Mouse (Mus musculus) bone marrow, adult 2 months (tissue): ENCODE data around the gene Tor1a. TPM values are rescaled to one million over a fixed set of nuclear protein-coding genes. Genes with fewer than 3 reads are reported as not detected.

Experiments used
- H3K27ac ChIP-seq: fragments of 200-500 bp; 2 replicates; pipeline ENCODE4 v1.5.1; 2012; ENCODE audit warnings: low read depth, mild to moderate bottlenecking, control low read depth, inconsistent platforms, low read length; ENCODE audit not compliant: control insufficient read depth, poor library complexity, insufficient read depth
- H3K4me1 ChIP-seq: fragments of 200-500 bp; 2 replicates; pipeline ENCODE4 v1.6.1; 2011; ENCODE audit warnings: low read length; ENCODE audit not compliant: control insufficient read depth, insufficient read depth
- H3K4me3 ChIP-seq: fragments of 200-500 bp; replicated peaks from 2 replicates; pipeline ENCODE3; 2011; ENCODE audit warnings: mild to moderate bottlenecking, low read depth, low read length, control low read depth; ENCODE audit not compliant: control insufficient read depth
- CTCF ChIP-seq: fragments of 200-500 bp; IDR thresholded peaks from 2 replicates; pipeline ENCODE4 v1.5.1; 2011; ENCODE audit warnings: low read length, control low read depth; ENCODE audit not compliant: control insufficient read depth, insufficient read depth
- POLR2A ChIP-seq: fragments of 200-500 bp; IDR thresholded peaks from 2 replicates; pipeline ENCODE4 v1.6.1; 2011; ENCODE audit warnings: low read depth, mild to moderate bottlenecking, control low read depth, low read length, borderline replicate concordance; ENCODE audit not compliant: control insufficient read depth
- WGBS: fragments of 180-500 bp; shearing (Covaris S2); methylation state at CpG from one replicate; pipeline ENCODE4 v1.1.7; 2018; 5-methylcytosine and 5-hydroxymethylcytosine counted together
- polyA plus RNA-seq: library from polyadenylated mRNA; stranded (reverse); fragments of >200 nt; gene quantifications from 2 replicates; pipeline ENCODE4 v1.2.4, GENCODE M21; 2011; ENCODE audit warnings: low replicate concordance; ENCODE audit not compliant: missing spikeins, insufficient read depth, insufficient read length

Gene Tor1a
- polyA plus RNA-seq, 1 experiment: 35.0 TPM

DNA sequence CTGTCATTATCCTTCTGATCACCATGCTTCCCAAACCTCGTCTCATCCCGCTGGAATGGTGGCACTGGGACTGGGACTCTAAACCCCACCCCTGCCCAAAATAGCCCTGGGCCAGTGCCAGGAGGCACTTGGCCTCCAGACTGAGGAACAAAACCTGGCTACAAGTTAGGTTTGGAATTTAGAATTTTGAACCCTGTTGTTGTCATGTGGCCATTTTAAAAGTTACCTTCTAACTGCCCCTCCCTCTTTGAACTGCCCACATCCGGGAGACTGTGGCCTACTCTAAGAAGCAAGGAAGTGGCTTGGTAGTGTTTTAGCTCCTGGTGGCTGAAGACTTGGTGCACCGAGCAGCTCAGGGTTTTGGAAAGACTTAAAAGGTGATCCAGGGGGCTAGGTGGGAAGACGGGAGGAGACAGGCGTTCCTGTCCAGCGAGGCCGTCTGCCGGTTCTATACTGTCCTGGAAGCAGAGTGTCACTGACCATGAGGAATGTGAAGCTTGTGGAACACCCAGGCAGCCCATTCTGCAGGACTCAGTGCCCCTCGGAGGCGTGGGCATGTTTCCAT lies 27.8 kb upstream of the Tor1a start:
- Histone ChIP-seq H3K27ac (no peak overlapping the region), H3K4me1 (no peaks in the 10 kb centered on the region), H3K4me3 (no peak overlapping the region)
- TF ChIP-seq POLR2A: no peak
- WGBS: 75% methylated on average over 11 of the region's 11 CpGs

DNA sequence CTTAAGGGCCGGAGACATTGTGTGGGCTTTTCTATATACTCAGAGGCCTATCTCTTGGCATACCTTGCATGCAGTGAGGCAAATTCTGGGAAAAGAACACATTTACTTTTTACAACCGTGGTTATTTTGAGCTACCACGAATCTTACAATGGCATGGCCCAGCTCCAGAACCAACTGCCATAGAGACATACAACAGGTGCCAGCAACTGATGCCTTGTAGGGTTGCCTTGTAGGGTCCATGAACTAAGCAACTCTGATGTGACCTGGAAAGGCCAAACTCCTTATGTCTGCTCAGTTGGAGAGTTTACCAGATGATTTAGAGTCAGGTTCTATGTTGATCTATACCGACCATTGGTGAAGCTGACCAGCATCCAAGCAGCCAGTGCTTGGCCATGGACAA lies 27.1 kb upstream of the Tor1a start:
- 88% methylated on average over 4 of the region's 4 CpGs for WGBS
- H3K4me1 ChIP-seq: no peaks in the 10 kb centered on the region
- H3K27ac ChIP-seq: no peak overlapping the region
- H3K4me3 ChIP-seq: no peak overlapping the region
- TF ChIP-seq POLR2A: no peak

DNA sequence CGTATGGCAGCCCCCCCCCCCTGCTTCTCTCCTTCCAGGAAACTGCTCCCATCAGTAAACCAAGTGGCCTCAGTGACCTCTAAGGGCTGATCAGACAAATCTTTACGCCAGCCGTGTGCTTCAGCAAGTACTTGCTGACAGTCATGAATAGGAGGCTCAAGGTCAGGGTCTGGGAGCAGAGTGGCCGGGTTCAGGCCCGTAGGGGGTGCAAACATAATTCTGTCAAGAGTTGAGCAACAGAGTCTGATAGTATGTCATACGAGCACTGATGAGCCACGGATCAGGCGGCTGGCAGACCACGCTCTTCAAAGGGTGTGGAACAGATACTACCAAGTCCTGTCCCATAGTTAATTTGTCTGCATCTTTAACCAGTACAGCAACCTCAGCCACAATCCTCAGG lies 22.5 kb upstream of the Tor1a start:
- TF ChIP-seq CTCF: no peak
- TF ChIP-seq POLR2A: no peak
- WGBS: 85% methylated on average over 9 of the region's 9 CpGs
- H3K27ac ChIP-seq: no peak overlapping the region

DNA sequence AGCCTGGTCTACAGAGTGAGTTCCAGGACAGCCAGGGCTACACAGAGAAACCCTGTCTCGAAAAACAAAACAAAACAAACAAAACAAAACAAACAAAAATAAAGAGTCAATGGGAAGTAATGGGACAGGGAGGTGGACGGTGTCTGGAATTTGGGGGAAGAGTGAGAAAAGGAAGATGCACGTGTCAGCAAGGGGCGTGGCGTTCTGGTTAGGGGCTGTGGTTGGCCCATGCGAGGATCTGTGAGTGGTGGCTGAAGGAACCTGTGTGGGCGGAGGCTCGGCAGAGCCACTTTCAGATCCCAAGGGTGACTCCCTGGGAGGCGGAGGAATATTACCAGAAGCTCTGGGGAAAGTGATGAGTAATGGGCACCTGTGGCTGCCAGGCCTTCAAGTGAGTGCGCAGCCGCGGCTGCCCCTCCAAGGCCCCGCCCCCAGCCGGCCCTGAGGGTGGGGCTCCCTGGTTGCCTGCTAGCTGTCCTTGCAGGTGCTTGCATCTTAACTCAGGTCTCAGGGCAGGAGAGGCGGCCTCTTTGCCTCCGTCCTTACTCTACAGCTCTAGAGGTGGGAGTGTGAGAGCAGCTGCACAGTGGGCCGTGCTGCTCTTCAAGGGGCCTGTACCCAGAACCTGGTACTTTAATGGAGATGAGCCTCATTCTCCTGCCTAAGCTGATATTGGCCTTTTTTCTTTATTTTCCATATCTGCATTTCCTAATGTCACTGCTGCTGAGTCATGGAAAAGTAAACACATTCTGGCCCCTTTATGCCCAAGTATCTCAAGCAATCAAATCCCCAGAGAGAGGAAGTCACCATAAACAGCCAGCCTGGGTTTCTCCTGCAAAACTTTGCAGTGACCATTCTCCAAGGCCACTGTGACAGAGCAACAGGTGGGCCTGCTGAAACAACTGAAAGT lies 17.6 kb upstream of the Tor1a start:
- H3K4me3 ChIP-seq: no peak overlapping the region
- 47% methylated on average over 17 of the region's 17 CpGs for WGBS
- H3K4me1 ChIP-seq: peaks cover 3% of the 10 kb centered on the region
- H3K27ac ChIP-seq: no peak overlapping the region
- TF ChIP-seq POLR2A: no peak
- no peak for TF ChIP-seq CTCF

More for the DNA sequence above, 22.5 kb upstream of the Tor1a start:
- Histone ChIP-seq H3K4me3 (no peak overlapping the region), H3K4me1 (no peaks in the 10 kb centered on the region)

- H3K4me1 ChIP-seq: peaks cover 3% of the 10 kb centered on the region
- 51% methylated on average over 7 of the region's 7 CpGs for WGBS
- no peak overlapping the region for H3K27ac ChIP-seq
- TF ChIP-seq CTCF: no peak
- no peak for TF ChIP-seq POLR2A
- no peak overlapping the region for H3K4me3 ChIP-seq
Measured at GRCm38 (mm10) chr2:30983024-30983423, 15.3 kb upstream of the Tor1a start.

DNA sequence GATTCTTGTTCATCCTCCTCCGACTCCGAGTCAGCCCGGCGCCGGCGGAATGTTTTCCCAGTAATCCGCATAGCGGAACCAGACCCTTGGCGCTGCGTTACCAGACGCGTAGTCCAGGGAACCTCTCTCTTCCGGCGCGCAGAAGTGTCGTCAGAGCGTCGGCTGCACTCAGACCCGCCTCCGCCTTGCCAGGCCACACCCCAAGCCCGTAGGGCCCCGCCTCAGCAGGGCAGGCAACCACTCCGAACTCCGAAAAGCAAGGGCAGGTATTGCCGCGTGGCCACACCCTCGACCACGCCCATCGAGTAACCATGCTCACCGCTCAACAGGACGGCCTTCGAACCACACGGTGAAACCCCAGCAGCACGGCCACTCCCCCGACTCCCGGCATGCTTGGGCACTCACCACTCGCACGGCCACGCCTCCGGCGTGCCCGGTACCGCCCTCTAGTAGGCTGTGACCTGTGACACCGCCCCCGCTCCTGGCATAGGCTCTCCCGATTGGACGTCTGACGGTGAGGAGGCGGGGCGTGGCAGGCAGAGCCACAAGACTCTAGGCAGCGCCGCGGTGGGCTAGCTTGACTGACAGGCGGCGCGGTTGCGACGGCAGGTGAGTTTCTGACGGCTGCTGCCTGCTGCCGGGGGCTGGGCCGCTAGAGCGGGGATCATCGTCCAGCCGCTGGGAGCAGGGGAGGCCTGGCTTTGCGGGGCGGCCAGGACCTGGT lies 14.2 kb upstream of the Tor1a start, which contains the start of the genes BC005624 and Usp20:
BC005624 (minus strand) TSS at position 412 of the 724 bp plus-strand sequence.
Usp20 (plus strand) TSS at position 490 of the 724 bp plus-strand sequence.
- WGBS: under 1% methylated on average over 66 of the region's 66 CpGs
- Histone ChIP-seq H3K27ac (peak within 1 kb of the TSS; percentile 10; the same call in 1 of the 2 replicates), H3K4me3 (peak within 1 kb of the TSS; percentile 90), H3K4me1 (peaks cover 3% of the 10 kb centered on the region)
- TF ChIP-seq CTCF (peak; percentile 15; the same call in 1 of the 2 replicates), POLR2A (peak; percentile 53; the same call in 1 of the 2 replicates)

DNA sequence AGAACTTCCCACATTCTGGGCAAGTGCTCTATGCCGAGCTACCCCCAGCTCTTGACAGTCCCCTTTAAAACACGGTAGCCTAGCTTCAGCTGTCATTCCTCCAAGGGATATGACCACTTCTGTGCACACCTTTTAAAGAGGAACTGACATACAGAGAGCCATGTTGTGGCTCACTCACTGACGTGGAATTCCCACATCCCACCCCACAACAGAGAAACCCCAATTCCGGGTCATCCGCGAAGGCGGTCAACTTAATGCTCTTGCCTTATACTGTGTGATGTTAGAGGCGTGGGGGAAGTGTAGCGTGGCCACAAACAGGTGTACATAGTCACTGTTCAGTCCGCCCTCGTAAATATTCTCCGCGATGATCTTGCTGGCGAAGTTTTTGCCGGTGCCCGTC lies 907 bp downstream of the Tor1a start:
- WGBS: 1% methylated on average over 16 of the region's 16 CpGs
- peak overlapping the region; percentile 91 for H3K4me3 ChIP-seq
- TF ChIP-seq POLR2A: no peak
- no peak for TF ChIP-seq CTCF
- peaks cover 3% of the 10 kb centered on the region; the same call in 1 of the 2 replicates for H3K4me1 ChIP-seq
- H3K27ac ChIP-seq: peak overlapping the region; percentile 91

DNA sequence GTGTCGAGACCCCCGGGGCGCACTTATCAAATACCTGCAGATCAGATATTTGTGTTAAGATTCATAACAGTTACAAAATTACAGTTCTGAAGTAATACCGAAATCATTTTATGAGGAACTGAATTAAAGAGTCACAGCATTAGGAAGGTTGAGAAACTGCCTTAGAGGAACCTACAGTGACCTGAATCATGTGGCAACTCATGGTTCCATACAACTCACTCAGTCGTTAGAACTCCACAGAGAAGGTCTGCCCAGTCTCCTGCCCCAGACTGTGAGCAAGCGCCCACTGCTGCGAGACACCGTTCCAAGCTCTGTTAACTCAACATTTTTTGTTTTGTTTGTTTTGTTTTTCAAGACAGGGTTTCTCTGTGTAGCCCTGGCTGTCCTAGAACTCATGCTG lies 2.1 kb downstream of the Tor1a start:
- peaks cover 3% of the 10 kb centered on the region; the same call in 1 of the 2 replicates for H3K4me1 ChIP-seq
- peak overlapping the region; percentile 68 for H3K27ac ChIP-seq
- peak overlapping the region; percentile 40 for H3K4me3 ChIP-seq
- WGBS: 51% methylated on average over 8 of the region's 8 CpGs
- no peak for TF ChIP-seq POLR2A
- TF ChIP-seq CTCF: no peak
